Mouse (Mus musculus): ENCODE results near the gene Gm14393.
"Not testable (repeated sequence)": the region's sequence is repeated elsewhere in the genome, so short reads cannot be mapped to it uniquely, and the experiment has no call there.

The Gm14393 gene

GRCm38 (mm10) chr2:175067681-175068261 is at the start of gene Gm14393:
Gm14393 (minus strand) TSS chr2:175067781.
- CTCF ChIA-PET, result not testable (repeated sequence)

DNA sequence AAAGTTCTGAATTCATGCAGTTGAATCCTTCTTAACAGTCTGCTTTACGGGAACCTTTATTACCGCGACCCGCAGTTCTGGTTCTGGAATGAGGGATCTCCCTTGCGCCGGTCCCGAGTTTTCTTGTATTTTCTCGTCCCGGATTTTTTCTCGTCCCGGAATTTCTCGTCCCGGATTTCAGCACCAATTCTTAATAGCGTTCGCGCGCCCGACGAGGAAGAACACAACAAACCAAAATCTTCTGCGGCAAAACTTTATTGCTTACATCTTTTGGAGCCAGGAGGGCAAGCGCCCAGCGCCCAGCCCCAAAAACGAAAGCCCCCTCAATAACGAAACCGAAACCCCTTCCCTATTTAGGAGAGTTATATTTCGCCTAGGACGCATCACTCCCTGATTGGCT is 23.3 kb downstream of the Gm14393 start:
- CTCF ChIA-PET, result not testable (repeated sequence)

All from spleen, embryonic (tissue).